ENCODE assay signal across 8 mouse cellular contexts in genomic region chr16:18625791-18626311, GRCm38 (mm10). TPM values are rescaled to one million over a fixed set of nuclear protein-coding genes. Genes with fewer than 3 reads are reported as not detected.
A peak's percentile ranks its signal among the peaks of the same experiment; 100 is the strongest.
DNase-seq lines count a peak whose midpoint lies in the region; TF ChIP-seq lines count a peak whose summit lies in the region.

No protein-coding gene starts in this region.

- H3K4me1 ChIP-seq in liver, adult 2 months (ENCODE audit: control insufficient read depth, insufficient read depth, low read length) = peaks cover 2% of the 10 kb centered on the region
- H3K4me1 ChIP-seq in limb, embryonic 10.5 days = peaks cover 52% of the 10 kb centered on the region
- peaks cover 78% of the 10 kb centered on the region for H3K4me1 ChIP-seq in olfactory bulb, adult 2 months (ENCODE audit: control insufficient read depth, insufficient read depth, low read length)

- peak overlapping the region; percentile 43; the same call in 1 of the 2 replicates for H3K4me3 ChIP-seq in liver, adult 2 months (ENCODE audit: insufficient read depth, low read depth, low read length)
- peak overlapping the region; percentile 57 for H3K4me3 ChIP-seq in limb, embryonic 10.5 days
- H3K4me3 ChIP-seq in olfactory bulb, adult 2 months (ENCODE audit: insufficient read depth, low read depth, low read length) = peak overlapping the region; percentile 74

- TF ChIP-seq CTCF in liver, adult 2 months (IDR thresholded peaks at IDR 0.05; ENCODE audit: low read depth, low read length) = no peak
- no peak for TF ChIP-seq CTCF in olfactory bulb, adult 2 months (IDR thresholded peaks at IDR 0.05; ENCODE audit: insufficient read depth, low read depth, low read length)

- no peak for TF ChIP-seq POLR2A in liver, adult 2 months (IDR thresholded peaks at IDR 0.05; ENCODE audit: extremely low read depth, insufficient read depth, low read length)
- TF ChIP-seq POLR2A in olfactory bulb, adult 2 months (IDR thresholded peaks at IDR 0.05; ENCODE audit: insufficient read depth, low read depth, low read length) = no peak

- no peak for DNase-seq in liver, adult 2 months (ENCODE audit: extremely low read depth, low read depth, low spot score)
- DNase-seq in liver = no peak
- peak; percentile 76 for DNase-seq in cerebellum, adult 9-10 months
- DNase-seq in frontal cortex, postnatal 14 days (ENCODE audit: low spot score in 2 of 2) = peak; percentile 69 to 73
- DNase-seq in limb, embryonic 10.5 days (ENCODE audit: low spot score) = no peak
- no peak for DNase-seq in thymus, postnatal 0 days (ENCODE audit: low spot score)
- DNase-seq in kidney, postnatal 10 days = no peak

- peak overlapping the region; percentile 52 for H3K9ac ChIP-seq in liver, adult 2 months (ENCODE audit: low read depth, low read length)

- H3K36me3 ChIP-seq in liver, adult 2 months (ENCODE audit: control insufficient read depth, insufficient read depth, low read length) = no peaks in the 10 kb centered on the region
- H3K36me3 ChIP-seq in limb, embryonic 10.5 days = peaks cover 29% of the 10 kb centered on the region

- 21% methylated on average over 26 of the region's 26 CpGs for WGBS in liver, adult 2 months
- 9% methylated on average over 26 of the region's 26 CpGs for WGBS in limb, embryonic 10.5 days
- WGBS in olfactory bulb, adult 2 months = 14% methylated on average over 26 of the region's 26 CpGs

- no peaks in the 10 kb centered on the region for H3K9me3 ChIP-seq in limb, embryonic 10.5 days (replicated peaks)

- H3K27ac ChIP-seq in liver, adult 2 months (replicated peaks; ENCODE audit: insufficient read depth, low read depth, low read length) = no peak overlapping the region
- peak overlapping the region; percentile 72 for H3K27ac ChIP-seq in limb, embryonic 10.5 days
- peak overlapping the region; percentile 86 for H3K27ac ChIP-seq in olfactory bulb, adult 2 months (ENCODE audit: insufficient read depth, low read depth, low read length)

- no peaks in the 10 kb centered on the region for H3K79me2 ChIP-seq in liver, adult 2 months (ENCODE audit: control insufficient read depth, insufficient read depth, low read length)

- H3K27me3 ChIP-seq in liver, adult 2 months (ENCODE audit: control insufficient read depth, insufficient read depth, low read length) = peaks cover 21% of the 10 kb centered on the region
- peaks cover 92% of the 10 kb centered on the region for H3K27me3 ChIP-seq in limb, embryonic 10.5 days (ENCODE audit: low read depth, poor library complexity, severe bottlenecking)

RNA-seq across cellular contexts. Expression of gene Gm49601, which starts 0.4 kb away (rescaled TPM):
- total RNA-seq in liver, adult 2 months (2014; rRNA removed) = not detected in 2 replicates
- polyA plus RNA-seq in liver, adult 2 months (2012; rRNA removed) = 0.37 TPM in 1 of 2 replicates, not detected in the other
- 2.3 and 4.7 TPM in 2 replicates for polyA plus RNA-seq in limb, embryonic 10.5 days (2016; fragmentation: Nextera tagmentation; extraction: Ambion mirVana)
- not detected in 2 replicates for polyA plus RNA-seq in olfactory bulb, adult 2 months (2012; ENCODE audit: insufficient read depth, insufficient read length, low replicate concordance, missing spikeins)
- not detected in 2 replicates for polyA plus RNA-seq in thymus, postnatal 0 days (2015; fragmentation: Nextera tagmentation; extraction: Ambion mirVana)

RNA-seq across cellular contexts. Expression of gene Gp1bb, which starts 3.6 kb away (rescaled TPM):
- not detected in 2 replicates for total RNA-seq in liver, adult 2 months (2014; rRNA removed)
- 0.21 TPM in 1 of 2 replicates, not detected in the other for polyA plus RNA-seq in liver, adult 2 months (2012; rRNA removed)
- polyA plus RNA-seq in limb, embryonic 10.5 days (2016; fragmentation: Nextera tagmentation; extraction: Ambion mirVana) = 1.8 and 2.8 TPM in 2 replicates
- polyA plus RNA-seq in olfactory bulb, adult 2 months (2012; ENCODE audit: insufficient read depth, insufficient read length, low replicate concordance, missing spikeins) = not detected in 2 replicates
- 0.71 and 0.78 TPM in 2 replicates for polyA plus RNA-seq in thymus, postnatal 0 days (2015; fragmentation: Nextera tagmentation; extraction: Ambion mirVana)

RNA-seq across cellular contexts. Expression of gene Sept5, which starts 3.9 kb away (rescaled TPM):
- 0.18 and 0.60 TPM in 2 replicates for total RNA-seq in liver, adult 2 months (2014; rRNA removed)
- 0.37 and 0.87 TPM in 2 replicates for polyA plus RNA-seq in liver, adult 2 months (2012; rRNA removed)
- 19.4 and 29.1 TPM in 2 replicates for polyA plus RNA-seq in limb, embryonic 10.5 days (2016; fragmentation: Nextera tagmentation; extraction: Ambion mirVana)
- not detected in 2 replicates for polyA plus RNA-seq in olfactory bulb, adult 2 months (2012; ENCODE audit: insufficient read depth, insufficient read length, low replicate concordance, missing spikeins)
- polyA plus RNA-seq in thymus, postnatal 0 days (2015; fragmentation: Nextera tagmentation; extraction: Ambion mirVana) = 1.7 TPM in 2 replicates

RNA-seq across cellular contexts. Expression of gene Tbx1, which starts 35.4 kb away (rescaled TPM):
- not detected in 2 replicates for total RNA-seq in liver, adult 2 months (2014; rRNA removed)
- 0.02 TPM in 1 of 2 replicates, not detected in the other for polyA plus RNA-seq in liver, adult 2 months (2012; rRNA removed)
- 1.1 and 1.7 TPM in 2 replicates for polyA plus RNA-seq in limb, embryonic 10.5 days (2016; fragmentation: Nextera tagmentation; extraction: Ambion mirVana)
- polyA plus RNA-seq in olfactory bulb, adult 2 months (2012; ENCODE audit: insufficient read depth, insufficient read length, low replicate concordance, missing spikeins) = not detected in 2 replicates
- 0.24 and 0.25 TPM in 2 replicates for polyA plus RNA-seq in thymus, postnatal 0 days (2015; fragmentation: Nextera tagmentation; extraction: Ambion mirVana)

Comparison
In these comparisons a context has a peak if more than half of its experiments do, and no peak if none do; other contexts are left out.
1. DNase-seq: peak in cerebellum, adult 9-10 months (single experiment) and frontal cortex, postnatal 14 days (2 of 2); none in liver, adult 2 months (single experiment), liver (single experiment), limb, embryonic 10.5 days (single experiment), thymus, postnatal 0 days (single experiment) and kidney, postnatal 10 days (single experiment).
2. Peak in every context shown above with its lines, with median percentiles within 50 percentile points of each other: H3K4me3 ChIP-seq.